Mouse (Mus musculus) limb, embryonic 12.5 days (tissue): ENCODE measurements around the gene Ttll13. TPM values are rescaled to one million over a fixed set of nuclear protein-coding genes. Genes with fewer than 3 reads are reported as not detected.

Experiments used
- ATAC-seq: fragments of 200-750 bp; cut with Nextera tagmentation; 2 replicates; pipeline ENCODE4 v1.8.0; 2017; ENCODE audit warnings: low read depth, moderate TSS enrichment; ENCODE audit not compliant: insufficient number of reproducible peaks, insufficient read depth, low FRiP score, low TSS enrichment
- H3K27ac ChIP-seq: fragments of 300-500 bp; sonication (generic); 2 replicates; pipeline ENCODE4 v1.5.1; 2016; ENCODE audit warnings: mild to moderate bottlenecking, moderate library complexity
- H3K27me3 ChIP-seq: fragments of 300-500 bp; sonication (generic); 2 replicates; pipeline ENCODE4 v1.6.1; 2016; ENCODE audit warnings: mild to moderate bottlenecking, moderate library complexity
- H3K36me3 ChIP-seq: fragments of 300-500 bp; sonication (generic); 2 replicates; pipeline ENCODE4 v1.6.1; 2016; ENCODE audit warnings: mild to moderate bottlenecking, moderate library complexity
- H3K4me1 ChIP-seq: fragments of 300-500 bp; sonication (generic); replicated peaks from 2 replicates; pipeline ENCODE4 v1.6.1; 2016
- H3K4me2 ChIP-seq: fragments of 300-500 bp; sonication (generic); 2 replicates; pipeline ENCODE4 v1.6.1; 2016; ENCODE audit warnings: mild to moderate bottlenecking, moderate library complexity
- H3K4me3 ChIP-seq: fragments of 300-500 bp; sonication (generic); replicated peaks from 2 replicates; pipeline ENCODE4 v1.5.1; 2016; ENCODE audit warnings: mild to moderate bottlenecking
- H3K9ac ChIP-seq: fragments of 300-500 bp; sonication (generic); replicated peaks from 2 replicates; pipeline ENCODE4 v1.6.1; 2016; ENCODE audit warnings: mild to moderate bottlenecking, moderate library complexity
- H3K9me3 ChIP-seq: fragments of 300-500 bp; sonication (generic); 2 replicates; pipeline ENCODE4 v1.6.1; 2016; ENCODE audit warnings: mild to moderate bottlenecking, moderate library complexity
- WGBS: fragments of 180-500 bp; shearing (Covaris S2); methylation state at CpG from one replicate; pipeline ENCODE4 v1.1.7; 2016; 5-methylcytosine and 5-hydroxymethylcytosine counted together
- polyA plus RNA-seq: library from polyadenylated mRNA; unstranded; fragments of >200 nt; fragmentation: Nextera tagmentation; extraction: Ambion mirVana; gene quantifications from 2 replicates; pipeline ENCODE4 v1.2.1, GENCODE M21; 2016

Gene Ttll13
- polyA plus RNA-seq, 1 experiment from 2014 or later = 0.79 TPM

DNA sequence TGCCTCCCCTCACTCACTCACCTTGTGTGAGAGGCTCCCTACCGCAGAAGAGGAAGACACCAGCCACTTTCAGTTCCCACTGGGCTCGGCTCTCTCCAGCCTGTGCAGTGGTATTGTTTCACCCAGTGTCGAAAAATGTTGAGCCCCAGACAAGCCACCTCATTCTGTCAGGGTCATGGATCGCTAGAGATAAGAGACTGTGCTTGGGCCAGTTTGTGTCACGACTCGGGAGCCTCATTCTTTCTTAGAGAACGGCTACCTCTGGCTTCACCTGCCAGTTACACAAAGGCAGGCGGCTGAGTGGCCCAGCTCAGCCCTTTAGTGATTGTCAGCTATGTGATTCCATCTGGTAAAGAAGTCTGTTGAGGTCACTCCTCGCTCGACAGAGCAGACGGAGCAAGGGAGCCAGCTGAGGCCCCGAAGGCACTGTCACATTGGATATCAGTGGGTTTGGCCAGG is 42.5 kb upstream of the Ttll13 start:
- Histone ChIP-seq H3K4me2 (no peak overlapping the region), H3K27ac (no peak overlapping the region), H3K9ac (no peak overlapping the region), H3K27me3 (no peaks in the 10 kb centered on the region), H3K4me1 (peaks cover 53% of the 10 kb centered on the region), H3K9me3 (no peaks in the 10 kb centered on the region), H3K4me3 (no peak overlapping the region), H3K36me3 (peaks cover 7% of the 10 kb centered on the region)
- 78% methylated on average over 12 of the region's 12 CpGs for WGBS
- ATAC-seq = no peak

DNA sequence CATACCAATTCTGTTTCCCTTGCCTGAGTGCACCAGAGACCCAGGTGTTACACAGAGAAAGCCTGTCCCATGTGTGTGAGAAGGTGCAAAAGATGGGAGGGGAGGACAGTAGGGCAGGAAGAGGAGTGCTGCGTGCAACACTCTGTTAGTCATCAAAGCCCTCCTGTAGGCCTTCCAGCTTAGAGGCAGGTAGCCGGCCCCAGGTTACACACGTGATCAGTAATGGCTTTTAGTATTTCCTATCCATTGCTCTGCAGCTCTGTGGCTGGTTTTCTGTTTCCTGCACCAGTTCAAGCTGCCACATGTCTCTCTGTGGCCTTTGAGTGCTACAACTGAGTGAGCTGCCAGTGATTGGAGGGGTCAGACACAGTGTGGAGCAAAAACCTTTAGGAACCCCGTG is 41.8 kb upstream of the Ttll13 start:
- no peaks in the 10 kb centered on the region for H3K9me3 ChIP-seq
- no peak overlapping the region for H3K4me3 ChIP-seq
- no peak for ATAC-seq
- H3K27ac ChIP-seq = no peak overlapping the region
- H3K9ac ChIP-seq = no peak overlapping the region
- H3K27me3 ChIP-seq = no peaks in the 10 kb centered on the region
- H3K36me3 ChIP-seq = peaks cover 7% of the 10 kb centered on the region
- H3K4me2 ChIP-seq = no peak overlapping the region
- 80% methylated on average over 4 of the region's 4 CpGs for WGBS
- peaks cover 52% of the 10 kb centered on the region for H3K4me1 ChIP-seq

DNA sequence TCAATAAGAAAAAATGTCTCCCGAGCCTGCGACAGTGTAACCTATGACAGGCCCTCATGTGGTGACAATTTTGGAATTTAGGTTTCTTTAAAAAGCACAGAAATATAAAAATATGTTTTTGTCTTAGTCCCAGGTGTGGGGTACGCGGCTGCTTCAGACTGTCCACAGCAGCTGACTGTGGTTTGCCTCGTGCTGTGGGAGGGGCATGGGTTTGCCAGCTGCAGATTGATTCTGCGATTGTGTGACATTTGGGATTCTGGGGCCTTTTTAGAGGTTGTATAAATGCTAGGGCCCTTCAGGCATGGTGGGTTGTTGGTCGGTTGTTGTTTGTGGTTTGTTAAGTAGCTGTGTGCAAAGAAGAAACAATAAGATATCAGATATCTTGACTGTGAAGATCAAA is 41.2 kb upstream of the Ttll13 start:
- Histone ChIP-seq H3K4me2 (no peak overlapping the region), H3K27ac (no peak overlapping the region), H3K27me3 (no peaks in the 10 kb centered on the region), H3K9me3 (no peaks in the 10 kb centered on the region), H3K4me1 (peaks cover 52% of the 10 kb centered on the region), H3K9ac (no peak overlapping the region), H3K4me3 (no peak overlapping the region), H3K36me3 (peaks cover 7% of the 10 kb centered on the region)
- 80% methylated on average over 7 of the region's 7 CpGs for WGBS
- no peak for ATAC-seq

DNA sequence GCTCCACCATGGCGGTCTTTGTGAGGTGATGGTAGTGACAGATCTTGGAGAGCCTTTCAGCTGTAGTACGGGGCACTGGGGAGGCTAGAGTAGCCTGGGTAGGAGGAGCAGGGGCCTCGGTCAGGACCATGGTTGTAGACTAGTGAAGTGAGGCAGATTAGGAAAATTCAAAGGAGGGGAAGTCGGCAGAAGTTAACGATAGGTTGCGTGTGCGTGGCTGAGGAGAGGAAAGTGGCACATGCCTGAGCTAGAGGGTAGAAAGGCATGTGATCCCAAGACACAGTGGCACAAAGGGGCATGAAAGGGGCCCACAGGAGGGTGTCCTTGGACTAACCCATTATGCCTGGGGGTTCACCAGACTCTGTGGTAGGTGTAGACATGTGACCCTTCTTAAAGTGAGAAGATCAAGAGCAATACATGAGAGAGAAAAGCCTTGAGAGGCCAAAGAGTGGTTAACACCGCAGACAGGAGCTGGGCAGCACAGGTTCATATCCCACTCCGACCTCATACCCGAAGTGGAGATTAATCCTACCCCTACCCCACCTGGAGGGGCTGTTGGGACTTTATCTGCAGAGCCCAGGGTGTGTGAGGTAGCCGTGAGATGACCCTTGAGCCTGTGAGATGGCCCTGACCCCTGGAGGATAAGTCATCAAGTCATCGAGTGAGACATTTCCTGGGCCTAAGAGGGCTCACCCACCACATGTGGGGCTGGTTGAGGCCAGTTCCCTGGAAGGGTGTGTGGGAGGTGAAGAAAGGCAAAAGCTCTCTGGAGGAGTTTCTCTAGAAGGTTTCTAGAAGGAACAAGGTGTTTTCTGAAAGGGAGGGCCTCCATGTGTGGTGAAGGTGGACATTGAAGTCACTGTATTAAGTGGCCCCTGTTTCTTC is 40.2 kb upstream of the Ttll13 start:
- Histone ChIP-seq H3K4me2 (no peak overlapping the region), H3K4me3 (no peak overlapping the region), H3K4me1 (peaks cover 42% of the 10 kb centered on the region), H3K27ac (no peak overlapping the region), H3K27me3 (no peaks in the 10 kb centered on the region), H3K36me3 (peaks cover 7% of the 10 kb centered on the region), H3K9ac (no peak overlapping the region), H3K9me3 (no peaks in the 10 kb centered on the region)
- no peak for ATAC-seq
- WGBS = 84% methylated on average over 12 of the region's 12 CpGs

DNA sequence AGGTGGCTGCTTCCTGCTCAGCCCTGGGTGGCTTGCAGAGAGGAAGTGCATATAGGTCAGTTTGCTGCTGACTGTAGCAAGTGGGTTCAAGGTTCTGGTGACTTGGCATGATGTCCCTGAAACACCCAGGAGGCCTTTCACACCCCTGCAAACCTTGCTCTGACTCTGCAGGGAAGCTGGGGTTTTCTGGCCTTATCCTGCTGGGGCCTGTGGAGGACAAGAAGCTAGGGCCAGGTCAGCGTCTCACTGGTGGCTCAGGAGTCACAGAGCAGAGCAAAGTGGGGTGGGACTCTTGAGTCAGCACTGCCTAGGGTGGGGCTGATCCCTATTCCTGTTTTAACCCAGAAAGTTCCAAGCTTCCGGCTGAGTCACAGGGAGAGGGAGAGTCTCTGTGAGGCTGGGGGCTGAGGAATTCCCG is 38.9 kb upstream of the Ttll13 start:
- Histone ChIP-seq H3K4me1 (peaks cover 32% of the 10 kb centered on the region), H3K9ac (no peak overlapping the region)
- ATAC-seq = no peak

DNA sequence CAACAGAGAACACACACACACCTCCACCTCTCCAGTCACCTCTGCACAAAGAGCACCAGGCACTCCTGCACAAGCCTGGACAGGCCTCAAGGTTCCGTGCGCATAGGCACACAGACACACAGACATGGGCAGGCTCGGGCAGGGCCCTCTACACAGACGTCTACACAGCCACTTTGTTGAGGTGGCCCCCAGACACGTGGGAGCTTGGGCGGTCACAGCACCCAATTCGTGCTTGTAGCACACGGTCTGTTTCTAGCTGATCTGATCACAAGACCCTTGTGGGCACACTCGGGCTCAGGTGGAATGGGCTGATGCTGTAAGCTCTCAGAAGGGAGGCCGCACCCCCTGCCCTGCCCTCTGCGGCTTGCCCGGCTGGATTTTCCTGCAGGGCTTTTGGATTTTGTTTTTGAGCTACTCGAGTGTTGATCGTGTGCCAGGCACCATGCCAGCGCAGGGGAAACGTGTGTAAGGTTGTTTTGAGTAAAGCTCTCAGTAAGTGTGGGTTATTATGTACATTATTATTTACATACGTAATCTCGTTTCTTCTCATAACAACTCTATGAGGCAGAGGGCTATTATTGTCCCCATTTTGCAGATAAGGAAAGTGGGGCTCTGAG is 38.0 kb upstream of the Ttll13 start:
- no peak for ATAC-seq
- no peaks in the 10 kb centered on the region for H3K27me3 ChIP-seq
- WGBS = 81% methylated on average over 18 of the region's 18 CpGs
- H3K9me3 ChIP-seq = no peaks in the 10 kb centered on the region
- H3K9ac ChIP-seq = no peak overlapping the region
- peak overlapping the region; percentile 50; the same call in 1 of the 2 replicates for H3K27ac ChIP-seq
- no peak overlapping the region for H3K4me2 ChIP-seq
- H3K36me3 ChIP-seq = peaks cover 13% of the 10 kb centered on the region
- no peak overlapping the region for H3K4me3 ChIP-seq
- H3K4me1 ChIP-seq = peaks cover 32% of the 10 kb centered on the region

More for the DNA sequence above, 38.9 kb upstream of the Ttll13 start:
- 57% methylated on average over 3 of the region's 3 CpGs for WGBS
- Histone ChIP-seq H3K4me3 (no peak overlapping the region), H3K9me3 (no peaks in the 10 kb centered on the region), H3K36me3 (peaks cover 7% of the 10 kb centered on the region), H3K27ac (peak overlapping the region; percentile 50; the same call in 1 of the 2 replicates), H3K27me3 (no peaks in the 10 kb centered on the region), H3K4me2 (no peak overlapping the region)

DNA sequence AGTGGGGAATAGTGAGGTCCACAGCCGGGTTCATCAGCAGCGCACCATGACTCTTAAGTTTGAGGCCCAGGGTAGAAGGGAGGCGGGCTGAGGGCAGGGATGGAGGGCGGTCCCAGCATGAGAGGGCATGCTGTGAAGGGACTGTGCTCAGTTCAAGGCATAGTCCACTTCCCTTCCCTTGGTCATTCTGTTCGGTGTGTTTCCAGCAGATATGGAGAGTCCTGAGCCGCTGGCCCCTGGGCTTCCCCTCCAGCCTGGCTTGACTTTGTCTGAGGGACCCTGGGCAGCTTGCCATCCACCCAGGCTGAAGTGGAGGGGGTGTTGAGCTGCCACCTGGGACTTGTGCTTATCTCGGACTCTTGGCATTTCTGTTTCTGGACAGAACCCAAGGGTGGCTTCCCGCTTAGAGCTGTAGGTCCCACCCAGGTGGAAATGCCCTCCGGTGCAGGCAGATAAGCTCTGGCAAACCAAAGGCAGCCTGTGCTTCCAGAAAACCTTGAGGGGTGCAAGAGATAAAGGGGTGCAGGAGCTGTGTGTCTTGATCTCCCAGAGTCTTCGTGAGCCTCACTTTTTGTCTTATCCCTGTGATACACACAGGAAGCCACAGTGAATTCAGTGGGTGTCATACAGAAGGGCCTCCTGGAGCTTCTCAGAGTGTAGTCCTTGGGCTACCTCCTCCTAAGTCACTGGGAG is 37.3 kb upstream of the Ttll13 start:
- Histone ChIP-seq H3K36me3 (peaks cover 19% of the 10 kb centered on the region), H3K4me1 (peaks cover 32% of the 10 kb centered on the region), H3K27me3 (no peaks in the 10 kb centered on the region), H3K4me3 (no peak overlapping the region), H3K9ac (no peak overlapping the region), H3K9me3 (no peaks in the 10 kb centered on the region), H3K27ac (no peak overlapping the region; the same call in 1 of the 2 replicates), H3K4me2 (no peak overlapping the region)
- ATAC-seq = no peak
- WGBS = 80% methylated on average over 10 of the region's 10 CpGs

DNA sequence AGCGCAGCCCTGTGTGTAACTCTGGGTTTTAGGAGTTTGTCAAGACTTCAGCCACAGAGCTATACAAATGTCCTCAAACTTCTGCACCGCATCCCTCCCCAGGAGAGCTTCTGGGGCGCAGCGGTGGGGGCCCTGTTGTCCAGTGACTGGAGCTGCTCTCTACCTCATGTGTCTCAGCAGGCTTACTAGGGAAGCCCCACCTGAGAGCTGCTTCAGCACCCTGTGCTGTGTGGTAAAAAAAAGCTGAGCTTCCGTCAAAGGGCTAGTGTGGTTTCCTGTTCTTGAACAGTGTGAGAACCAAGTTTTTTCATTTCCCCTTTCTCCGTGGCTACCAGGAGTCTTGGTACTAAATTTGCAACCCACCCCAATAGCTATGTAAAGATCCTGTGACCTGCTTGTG is 36.5 kb upstream of the Ttll13 start:
- Histone ChIP-seq H3K4me3 (no peak overlapping the region), H3K9ac (no peak overlapping the region; the same call in 1 of the 2 replicates), H3K4me2 (no peak overlapping the region), H3K4me1 (peaks cover 32% of the 10 kb centered on the region), H3K9me3 (no peaks in the 10 kb centered on the region), H3K36me3 (peaks cover 19% of the 10 kb centered on the region), H3K27ac (no peak overlapping the region), H3K27me3 (no peaks in the 10 kb centered on the region)
- ATAC-seq = no peak
- 75% methylated on average over 6 of the region's 6 CpGs for WGBS

DNA sequence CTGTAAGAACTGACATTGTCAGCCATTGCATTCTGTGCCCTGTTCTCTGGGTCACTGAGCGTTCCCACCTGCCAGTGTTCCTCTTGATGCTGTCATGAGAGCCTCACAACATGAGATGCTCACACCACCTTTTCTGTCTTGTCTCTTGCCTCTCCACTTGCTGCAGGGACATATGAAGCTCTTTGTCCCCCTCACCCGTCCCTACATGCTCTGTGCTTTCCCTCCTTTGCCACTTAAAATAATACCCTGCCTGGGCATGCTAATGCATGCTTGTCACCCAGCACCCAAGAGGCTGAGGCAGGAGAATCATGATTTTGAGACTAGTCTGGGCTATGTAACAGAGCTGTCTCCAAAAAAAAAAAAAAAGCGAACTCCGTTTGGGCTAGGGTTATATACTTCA is 35.2 kb upstream of the Ttll13 start:
- Histone ChIP-seq H3K9me3 (no peaks in the 10 kb centered on the region), H3K4me3 (no peak overlapping the region), H3K36me3 (peaks cover 21% of the 10 kb centered on the region), H3K4me1 (peaks cover 32% of the 10 kb centered on the region), H3K27ac (no peak overlapping the region), H3K27me3 (no peaks in the 10 kb centered on the region), H3K9ac (no peak overlapping the region), H3K4me2 (no peak overlapping the region)
- WGBS = 82% methylated on average over 4 of the region's 4 CpGs
- ATAC-seq = no peak

DNA sequence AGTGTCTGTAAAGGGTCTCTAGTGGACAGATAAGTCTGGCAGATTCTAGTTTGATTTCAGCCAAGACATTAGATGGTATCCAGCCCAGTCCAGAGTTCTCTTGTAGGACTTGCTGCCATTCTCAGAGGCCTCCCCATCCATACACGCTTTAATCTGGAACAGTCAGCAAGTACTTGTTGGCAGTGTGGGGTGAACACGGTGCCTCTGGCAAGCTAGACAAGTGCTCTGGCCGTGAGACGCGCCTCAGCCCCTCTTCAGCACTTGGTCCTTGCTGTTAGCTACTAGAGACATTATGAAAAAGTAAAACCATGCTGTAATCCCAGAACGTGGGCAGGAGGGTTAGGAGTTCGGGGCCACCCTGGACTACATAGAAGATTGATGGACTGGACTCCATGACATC is 32.6 kb upstream of the Ttll13 start:
- no peak overlapping the region for H3K4me3 ChIP-seq
- ATAC-seq = no peak
- no peak overlapping the region for H3K27ac ChIP-seq
- H3K4me1 ChIP-seq = peaks cover 10% of the 10 kb centered on the region; the same call in 1 of the 2 replicates
- H3K27me3 ChIP-seq = no peaks in the 10 kb centered on the region
- H3K9me3 ChIP-seq = no peaks in the 10 kb centered on the region
- no peak overlapping the region for H3K4me2 ChIP-seq
- H3K36me3 ChIP-seq = peaks cover 47% of the 10 kb centered on the region
- H3K9ac ChIP-seq = no peak overlapping the region
- WGBS = 91% methylated on average over 7 of the region's 7 CpGs

DNA sequence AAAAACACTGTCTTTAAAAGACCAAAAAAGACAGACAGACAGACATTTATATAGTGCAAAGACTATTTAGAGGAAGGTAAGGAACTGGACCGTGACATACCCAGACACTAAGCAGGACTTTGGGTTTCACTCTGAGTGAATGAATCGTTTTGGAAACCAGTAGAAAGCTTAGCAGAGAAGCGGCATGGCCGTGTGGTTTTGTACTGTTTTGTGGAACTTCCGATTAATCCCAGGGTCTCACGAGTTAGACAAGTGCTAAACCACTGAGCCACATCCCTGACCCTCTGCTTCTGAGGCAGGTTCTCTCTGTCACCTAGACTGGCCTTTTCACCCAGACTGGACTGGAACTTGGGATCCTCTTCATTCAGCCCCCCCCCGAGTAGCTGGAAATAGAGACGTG is 31.7 kb upstream of the Ttll13 start:
- no peak for ATAC-seq
- Histone ChIP-seq H3K36me3 (peaks cover 55% of the 10 kb centered on the region), H3K4me1 (peaks cover 4% of the 10 kb centered on the region; the same call in 1 of the 2 replicates), H3K9ac (0 out of 2 replicates have a peak overlapping the region, but pooled peaks have one; percentile 32), H3K27me3 (no peaks in the 10 kb centered on the region), H3K4me3 (no peak overlapping the region), H3K4me2 (no peak overlapping the region), H3K9me3 (no peaks in the 10 kb centered on the region), H3K27ac (no peak overlapping the region; the same call in 1 of the 2 replicates)
- 76% methylated on average over 8 of the region's 8 CpGs for WGBS
